Mouse (Mus musculus) left cerebral cortex, adult 11 months (tissue): ENCODE results near the gene Cckbr.

Source experiments
- DNase-seq: peaks from one replicate; pipeline ENCODE4 v3.0.0; 2022; ENCODE audit warnings: low spot score

Gene Cckbr

GRCm38 (mm10) chr7:105497881-105498280 lies 72.3 kb downstream of the Cckbr start:
- DNase-seq = no peak

- no peak for DNase-seq
These were observed 73.4 kb downstream of the Cckbr start for GRCm38 (mm10) chr7:105498854-105499492.

DNA sequence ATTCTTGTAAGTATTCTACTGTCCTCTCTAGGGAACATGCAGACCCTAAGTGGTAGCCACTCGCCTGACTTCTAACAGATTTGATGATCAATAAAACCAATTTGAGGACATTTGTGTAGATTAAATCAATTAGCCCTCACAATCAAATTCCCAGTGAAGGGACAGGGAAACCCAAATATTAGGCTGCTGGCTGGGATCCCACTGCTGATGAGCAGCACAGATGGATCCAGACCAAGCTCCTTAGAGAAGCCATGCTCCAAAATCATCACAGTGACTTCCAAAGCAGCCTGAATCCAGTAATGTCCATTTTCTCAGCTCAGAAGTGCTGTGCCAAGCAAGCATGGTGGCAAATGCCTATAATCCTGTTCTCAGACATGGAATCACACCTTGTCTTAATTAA lies 74.1 kb downstream of the Cckbr start:
- no peak for DNase-seq

- DNase-seq = no peak
These were observed 76.5 kb downstream of the Cckbr start for GRCm38 (mm10) chr7:105501984-105502383.

- no peak for DNase-seq
These were observed 81.7 kb downstream of the Cckbr start for GRCm38 (mm10) chr7:105507257-105507656.

DNA sequence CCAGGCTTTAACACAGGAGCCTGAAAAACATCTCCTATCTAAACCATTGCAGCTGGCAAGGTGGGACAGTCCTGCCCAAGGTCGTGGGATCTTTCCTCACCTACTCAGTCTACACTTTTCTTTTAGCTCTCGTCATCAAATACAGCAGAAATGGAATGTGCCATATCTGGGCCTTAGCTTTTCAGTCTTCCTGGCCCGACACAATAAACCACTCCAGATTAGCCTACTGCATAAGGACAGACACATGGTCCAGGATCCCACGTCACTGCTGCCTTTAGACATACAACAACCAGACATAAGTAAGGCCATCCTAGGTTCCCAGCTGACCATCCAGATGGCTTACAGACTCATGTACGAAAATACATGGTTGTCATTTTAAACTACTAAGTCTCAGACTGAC lies 84.6 kb downstream of the Cckbr start:
- peak; percentile 25 for DNase-seq

- no peak for DNase-seq
These were observed 88.3 kb downstream of the Cckbr start for GRCm38 (mm10) chr7:105513845-105514291.

DNA sequence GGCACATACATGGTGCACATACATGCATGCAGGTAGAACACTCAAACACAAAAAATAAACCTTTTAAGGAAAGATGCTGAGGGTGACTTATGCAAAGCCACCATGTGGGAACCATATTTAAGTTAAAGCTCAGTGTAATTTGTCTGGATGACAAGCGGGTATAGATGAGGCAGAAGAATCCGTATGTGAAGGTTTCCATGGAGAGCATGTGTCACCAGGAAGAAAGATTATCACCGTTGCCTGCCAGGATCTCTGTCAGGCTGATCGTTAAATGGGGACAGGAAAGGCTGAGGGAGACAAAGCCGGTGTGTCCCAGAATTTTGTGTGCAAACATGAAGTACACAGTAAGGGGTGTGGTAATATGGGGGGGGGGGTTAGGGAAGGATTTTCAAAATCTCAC lies 89.0 kb downstream of the Cckbr start:
- no peak for DNase-seq

GRCm38 (mm10) chr7:105515178-105515577 lies 89.6 kb downstream of the Cckbr start:
- no peak for DNase-seq

GRCm38 (mm10) chr7:105516669-105517360 lies 91.3 kb downstream of the Cckbr start:
- DNase-seq = no peak

- peak; percentile 85 for DNase-seq
These were observed 93.8 kb downstream of the Cckbr start for GRCm38 (mm10) chr7:105519336-105519735.

DNA sequence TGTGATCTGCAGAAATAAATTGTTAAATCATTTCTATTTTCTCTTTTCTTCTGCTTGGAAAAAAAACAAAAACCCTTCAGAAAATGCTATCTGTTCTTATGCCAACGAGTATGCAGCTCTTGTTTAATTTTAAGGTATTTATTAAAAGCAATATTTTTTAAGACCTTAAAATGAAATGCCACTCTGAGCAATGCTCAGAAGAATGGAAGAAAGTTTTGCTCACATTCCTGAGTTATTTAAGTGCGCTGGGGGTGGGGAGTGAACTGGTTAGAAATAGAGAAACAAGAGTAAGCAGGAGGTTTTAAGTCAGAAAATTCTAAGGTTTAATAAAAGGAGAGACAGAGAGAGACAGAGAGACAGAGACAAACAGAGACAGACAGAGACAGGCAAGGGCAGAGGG lies 94.2 kb downstream of the Cckbr start:
- no peak for DNase-seq

DNA sequence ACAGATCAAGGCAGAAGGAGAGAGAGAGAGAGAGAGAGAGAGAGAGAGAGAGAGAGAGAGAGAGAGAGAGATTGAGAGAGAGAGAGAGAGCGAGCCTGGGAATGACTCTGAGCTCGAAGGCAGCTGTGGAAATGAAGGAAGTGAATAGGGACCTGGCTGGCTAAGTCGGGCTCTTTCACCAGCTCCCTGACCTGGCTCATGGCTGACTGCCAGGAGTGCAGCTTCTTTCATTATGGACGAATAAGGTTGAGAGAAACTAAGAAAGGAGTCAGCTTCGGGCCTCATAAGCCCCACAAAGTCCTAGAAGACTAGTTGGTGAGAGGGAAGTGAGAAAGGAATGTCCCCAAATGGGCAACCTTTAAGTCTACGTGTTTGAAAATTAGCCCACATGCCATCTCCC lies 94.7 kb downstream of the Cckbr start:
- DNase-seq = no peak
